Mouse (Mus musculus): Measurements from ENCODE around the gene Cpsf6.

Cpsf6 gene

DNA sequence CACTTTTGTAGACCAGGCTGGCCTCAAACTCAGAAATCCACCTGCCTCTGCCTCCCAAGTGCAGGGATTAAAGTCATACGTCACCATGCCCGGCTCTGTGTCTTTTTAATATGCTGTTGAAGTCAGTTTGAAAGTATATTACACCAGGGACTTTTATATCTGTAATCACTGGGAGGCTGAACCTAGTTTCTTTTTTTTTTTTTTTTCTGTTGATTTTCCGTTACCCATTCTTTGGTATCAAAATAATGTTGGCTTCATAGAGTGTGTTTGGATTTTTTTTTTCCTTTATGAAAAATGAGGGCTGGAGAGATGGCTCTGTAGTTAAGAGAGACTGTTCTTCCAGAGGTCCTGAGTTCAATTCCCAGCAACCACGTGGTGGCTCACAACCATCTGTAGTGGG lies 5.6 kb upstream of the Cpsf6 start:
- in situ Hi-C loops (cut with MboI) = no loop called here

DNA sequence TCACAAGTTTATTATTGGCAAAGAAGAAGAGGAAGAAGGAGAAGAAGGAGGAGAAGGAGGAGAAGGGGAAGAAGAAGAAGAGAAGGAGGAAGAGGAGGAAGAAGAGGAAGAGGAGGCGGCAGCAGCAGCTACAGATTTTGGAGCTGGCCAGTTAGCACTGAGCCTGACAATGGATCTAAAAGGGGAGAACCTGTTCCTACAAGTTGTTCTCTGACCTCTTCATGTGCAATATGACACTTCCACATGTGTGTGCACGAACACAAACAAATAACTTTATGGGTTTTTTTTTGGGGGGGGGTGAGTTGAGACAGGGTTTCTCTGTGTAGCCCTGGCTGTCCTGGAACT lies 5.2 kb upstream of the Cpsf6 start:
- in situ Hi-C loops (cut with MboI) = no loop called here

DNA sequence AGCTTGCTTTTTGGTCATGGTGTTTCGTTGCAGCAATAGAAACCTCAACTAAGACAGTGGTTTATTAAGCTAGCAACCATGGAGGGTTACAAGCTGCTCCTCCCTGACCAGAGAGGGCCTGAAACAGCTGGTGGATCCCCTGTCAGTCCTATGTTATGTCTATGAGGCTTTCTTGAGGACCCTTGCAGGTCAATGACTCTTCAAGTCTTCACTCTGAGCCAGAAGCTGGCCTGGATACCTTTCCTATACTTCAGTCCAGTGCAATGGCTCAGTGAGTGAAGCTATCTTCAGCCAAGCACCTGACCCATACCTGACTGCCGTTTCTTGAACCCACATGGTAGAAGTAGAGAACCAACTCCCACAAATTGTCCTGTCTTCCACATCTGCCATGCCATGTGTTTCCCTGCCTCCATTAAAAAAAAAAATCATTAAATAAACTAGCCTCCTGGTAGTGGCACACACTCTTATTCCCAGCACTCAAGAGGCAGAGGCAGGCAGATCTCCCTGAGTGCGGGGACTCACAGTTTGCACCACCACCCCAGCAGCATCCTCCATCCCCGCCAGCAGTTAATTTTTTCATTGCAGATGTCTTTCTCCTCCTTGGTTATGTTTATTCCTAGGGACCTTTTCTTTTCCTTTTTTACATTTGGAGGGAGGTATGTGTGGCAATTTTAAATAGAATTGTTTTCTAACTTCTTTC lies 4.7 kb upstream of the Cpsf6 start:
- in situ Hi-C loops (cut with MboI) = no loop called here

DNA sequence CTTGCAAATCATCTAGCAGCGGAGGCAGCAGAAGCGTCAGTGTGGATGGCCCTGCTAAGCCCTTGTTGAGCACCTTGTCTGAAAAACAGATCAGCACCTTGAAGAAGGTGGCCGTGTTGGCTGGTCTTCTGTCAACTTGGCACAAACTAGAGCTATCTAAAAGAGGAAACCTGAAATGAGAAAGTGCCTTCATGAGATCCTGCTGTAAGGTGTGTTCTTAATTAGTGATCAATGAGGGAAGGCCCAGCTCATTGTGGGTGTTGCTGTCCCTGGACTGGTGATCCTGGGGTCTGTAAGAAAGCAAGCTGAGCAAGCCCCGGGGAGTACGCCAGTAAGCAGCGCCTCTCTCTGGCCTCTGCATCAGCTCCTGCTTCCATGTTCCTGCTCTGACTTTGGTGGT lies 4.1 kb upstream of the Cpsf6 start:
- in situ Hi-C loops (cut with MboI) = no loop called here

DNA sequence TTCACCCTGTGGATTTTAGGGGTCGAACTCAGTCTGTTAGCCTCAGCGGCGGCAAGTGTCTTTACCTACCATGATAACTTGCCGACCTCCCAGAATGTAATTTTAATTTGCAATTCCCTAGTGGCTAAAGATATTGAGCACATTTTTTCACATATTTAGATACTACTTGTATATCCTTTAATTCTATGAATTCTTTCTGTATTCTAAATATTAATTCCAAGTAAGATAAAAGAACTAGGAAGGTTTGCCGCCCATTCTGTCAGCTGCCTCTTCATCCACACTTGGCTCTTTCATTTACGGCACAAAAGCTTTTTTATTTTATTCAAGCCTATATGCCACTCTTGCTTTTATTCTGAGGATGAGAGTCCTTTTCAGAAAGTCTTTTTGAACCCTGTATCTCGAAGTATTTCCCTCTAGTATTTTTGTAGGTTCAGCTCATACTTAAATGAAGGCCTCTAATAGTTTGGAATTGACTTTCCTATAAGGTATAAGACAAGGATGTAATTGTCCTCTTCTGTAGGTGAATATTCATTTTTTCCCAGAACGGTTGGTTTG lies 3.3 kb upstream of the Cpsf6 start:
- in situ Hi-C loops (cut with MboI) = no loop called here

DNA sequence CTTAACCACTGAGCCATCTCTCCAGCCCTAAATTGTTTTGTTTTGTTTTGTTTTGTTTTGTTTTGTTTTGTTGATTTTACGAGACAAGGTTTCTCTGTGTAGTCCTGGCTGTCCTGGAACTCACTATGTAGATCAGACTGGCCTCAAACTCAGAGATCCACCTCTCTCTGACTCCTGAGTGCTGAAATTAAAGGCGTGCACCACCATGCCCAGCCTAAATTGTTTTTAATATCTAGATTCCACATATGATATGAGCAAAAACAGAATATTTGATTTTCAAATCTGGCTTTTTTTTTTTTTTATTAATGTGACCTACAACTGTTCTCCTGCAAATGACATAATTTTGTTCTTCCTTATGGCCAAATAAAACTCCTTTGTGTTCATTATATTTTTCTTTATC lies 2.3 kb upstream of the Cpsf6 start:
- in situ Hi-C loops (cut with MboI) = no loop called here

DNA sequence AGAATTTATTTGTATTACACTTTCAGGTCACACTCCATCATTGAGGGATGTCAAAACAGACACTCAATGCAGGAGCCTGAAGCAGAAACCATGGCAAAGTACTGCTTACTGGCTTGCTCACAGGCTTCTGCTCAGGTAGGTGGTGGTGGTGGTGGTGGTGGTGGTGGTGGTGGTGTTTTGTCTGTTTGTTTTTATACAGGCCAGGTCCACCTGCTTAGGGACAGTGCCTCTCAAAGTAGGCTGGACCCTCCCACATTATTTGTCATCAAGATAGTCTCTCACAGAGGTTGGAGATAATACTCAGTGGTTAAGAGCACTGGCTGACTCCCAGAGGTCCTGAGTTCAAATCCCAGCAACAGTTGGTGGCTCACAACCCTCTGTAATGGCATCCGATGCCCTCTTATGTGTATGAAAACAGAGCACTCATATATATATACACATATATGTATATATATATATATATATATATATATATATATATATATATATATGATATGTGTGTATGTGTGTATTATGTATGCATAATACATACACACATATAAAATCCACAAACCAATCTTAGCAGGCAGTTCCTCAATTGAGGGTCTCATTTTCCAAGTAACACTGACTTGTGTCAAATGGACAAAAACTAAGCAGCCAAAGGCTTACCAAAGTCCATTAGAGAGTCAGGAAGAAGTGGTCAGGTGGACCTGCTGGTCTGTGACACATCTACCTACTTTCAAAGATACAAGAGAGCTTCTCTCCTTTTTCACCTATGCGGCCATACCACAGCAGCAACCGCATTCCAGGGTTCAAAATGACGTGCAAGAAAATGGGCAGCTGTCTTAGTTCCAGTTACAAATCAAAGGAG lies 1.1 kb upstream of the Cpsf6 start:
- in situ Hi-C loops (cut with MboI) = no loop called here

DNA sequence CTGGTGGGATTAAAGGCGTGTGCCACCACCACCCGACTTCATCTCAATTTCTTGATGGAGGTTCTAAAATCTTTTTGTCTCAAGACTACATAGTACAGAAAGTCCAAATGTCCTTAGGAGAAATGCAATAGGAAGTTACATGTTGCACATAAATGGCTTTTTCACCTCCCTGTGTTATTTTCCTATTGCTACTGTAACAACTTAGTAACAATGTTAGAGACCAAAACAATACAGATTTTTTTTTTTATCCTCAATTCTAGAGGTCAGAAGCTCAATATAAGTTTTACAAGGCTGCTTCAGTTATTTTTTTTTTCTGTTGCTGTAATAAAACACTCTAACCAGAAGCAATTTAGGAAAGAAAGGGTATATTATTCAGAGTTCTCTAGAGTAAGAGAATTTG lies 374 bp downstream of the Cpsf6 start:
- in situ Hi-C loops (cut with MboI) = no loop called here

DNA sequence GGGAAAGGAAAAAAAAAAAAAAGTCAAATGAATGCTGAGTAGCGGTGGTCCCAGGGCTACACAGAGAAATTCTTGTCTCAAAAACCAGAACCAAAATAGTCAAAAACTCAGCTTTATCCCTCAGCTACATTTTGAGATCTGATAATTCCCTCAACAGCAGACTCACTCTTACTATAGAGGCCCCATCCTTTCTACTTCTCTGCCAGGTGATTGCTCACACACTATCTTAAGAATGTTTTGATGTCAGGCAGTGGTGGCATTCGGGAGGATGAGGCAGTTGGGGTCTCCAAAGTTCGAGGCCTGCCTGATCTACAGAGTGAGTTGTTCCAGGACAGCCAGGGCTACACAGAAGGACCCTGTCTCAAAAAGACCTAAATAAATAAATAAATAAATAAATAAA lies 1.2 kb downstream of the Cpsf6 start:
- in situ Hi-C loops (cut with MboI) = no loop called here

DNA sequence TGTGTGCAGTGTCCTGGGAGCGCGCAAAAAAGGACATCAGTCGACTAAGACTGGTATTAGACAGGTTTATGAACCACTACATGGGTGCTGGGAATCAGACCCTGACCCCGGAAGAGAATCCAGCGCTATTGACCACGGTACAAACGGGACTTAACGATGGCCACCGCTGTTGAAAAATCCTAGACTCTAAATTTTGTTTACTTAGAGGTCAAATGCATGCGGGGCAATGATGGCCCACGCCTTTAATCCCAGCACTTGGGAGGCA lies 1.6 kb downstream of the Cpsf6 start:
- in situ Hi-C loops (cut with MboI) = no loop called here

DNA sequence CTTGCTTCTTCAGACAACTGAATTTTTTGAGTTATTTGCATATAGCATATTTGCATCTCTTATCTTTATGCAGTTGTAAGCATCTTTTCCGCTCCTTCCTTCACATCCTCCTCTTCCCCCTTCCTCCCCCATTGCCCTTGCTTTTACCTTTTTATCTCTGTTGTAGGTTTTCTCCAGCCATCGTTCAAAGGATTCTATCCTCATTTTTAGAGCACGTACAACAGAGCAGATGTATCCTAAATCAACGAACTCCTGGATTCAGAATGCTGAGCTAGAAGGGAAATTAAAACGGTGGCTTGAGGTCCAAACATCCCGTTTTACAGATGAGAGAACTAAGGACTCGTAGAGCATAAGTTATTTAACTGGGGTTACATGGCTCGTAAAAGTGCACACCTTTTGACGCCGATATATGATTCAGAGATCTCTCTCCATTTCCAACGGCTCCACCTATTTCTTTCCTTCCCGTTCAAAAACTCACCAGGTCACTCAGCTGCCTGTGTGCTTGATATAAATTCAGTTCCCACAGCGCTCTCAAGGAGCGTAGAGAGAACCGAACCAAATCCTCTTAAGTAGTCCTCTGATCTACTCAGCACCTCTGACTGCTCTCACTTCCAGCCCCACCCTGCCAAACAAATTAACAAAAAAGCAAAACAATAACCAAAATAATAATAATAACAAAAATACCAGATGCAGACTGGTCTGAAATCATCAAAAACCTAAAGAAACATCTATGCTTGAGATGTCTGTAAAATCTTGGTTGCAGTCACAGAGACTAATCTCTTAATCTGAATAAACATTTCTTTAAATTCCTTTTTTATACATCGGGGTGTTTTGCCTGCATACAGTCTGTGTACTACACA lies 2.2 kb downstream of the Cpsf6 start:
- in situ Hi-C loops (cut with MboI) = no loop called here

DNA sequence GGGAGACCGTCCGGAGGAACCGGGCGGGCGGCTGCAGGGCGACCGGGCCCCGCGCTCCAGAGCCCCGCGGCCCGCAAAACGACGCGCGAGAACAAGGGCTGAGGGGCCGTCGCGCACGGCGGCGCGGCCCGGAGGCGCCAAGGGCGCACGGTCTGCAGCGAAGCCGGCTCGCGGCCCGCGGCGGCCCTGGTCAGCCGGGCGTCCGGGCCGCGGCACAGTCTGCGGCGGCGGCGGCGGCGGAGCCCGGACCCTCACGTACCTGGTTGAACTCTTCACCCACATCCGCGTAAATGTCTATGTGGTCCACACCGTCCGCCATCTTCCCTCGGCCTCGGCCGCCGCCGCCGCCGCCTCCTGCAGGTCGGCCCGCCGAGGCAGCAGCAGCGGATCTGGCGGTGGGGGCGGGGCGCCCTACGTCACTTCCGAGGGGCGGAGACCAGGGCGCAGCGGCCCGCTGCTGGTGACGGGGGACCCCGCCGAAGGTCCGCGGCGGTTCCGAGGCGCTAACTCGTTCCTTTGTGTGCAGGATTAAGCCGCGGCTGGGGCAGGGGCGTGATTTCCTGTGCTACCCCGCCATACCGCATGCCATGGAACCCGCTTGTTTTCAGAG lies 3.1 kb downstream of the Cpsf6 start:
- in situ Hi-C loops (cut with MboI) = no loop called here

DNA sequence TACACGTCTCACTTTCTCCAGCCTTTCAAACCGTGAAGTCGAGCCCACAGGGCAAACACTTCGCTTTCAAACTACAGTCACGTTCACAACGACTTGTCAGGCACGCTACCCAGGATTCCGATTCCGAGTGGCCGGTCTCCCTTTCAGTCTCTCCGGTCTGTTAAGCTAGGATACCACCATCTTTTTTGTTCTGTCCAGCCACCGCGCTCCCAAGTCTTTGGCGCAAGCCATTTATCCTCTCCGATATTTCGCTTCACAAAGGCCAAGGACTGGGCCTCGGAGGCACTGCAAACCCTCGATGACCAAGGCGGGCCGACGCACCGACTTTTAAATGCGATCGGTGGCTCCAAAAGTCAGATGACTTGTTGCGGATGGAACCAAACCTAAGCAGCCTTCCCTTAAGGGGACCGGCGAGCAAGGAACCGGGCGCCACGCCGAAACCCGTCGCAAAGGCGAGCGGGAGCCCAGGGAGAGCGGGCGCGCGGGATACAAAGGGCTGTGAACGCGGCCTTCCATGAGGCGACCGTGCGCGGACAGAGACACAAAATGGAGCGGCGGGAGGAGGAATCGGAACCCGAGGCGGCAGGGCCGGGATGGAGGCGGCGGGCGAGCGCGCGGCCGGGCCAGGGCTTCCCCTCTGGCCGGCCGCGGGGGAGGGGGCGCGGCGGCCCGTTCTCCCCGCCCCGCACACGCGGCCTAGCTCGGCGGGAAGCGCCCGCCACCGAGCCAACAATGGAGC lies 3.8 kb downstream of the Cpsf6 start:
- in situ Hi-C loops (cut with MboI) = no loop called here

DNA sequence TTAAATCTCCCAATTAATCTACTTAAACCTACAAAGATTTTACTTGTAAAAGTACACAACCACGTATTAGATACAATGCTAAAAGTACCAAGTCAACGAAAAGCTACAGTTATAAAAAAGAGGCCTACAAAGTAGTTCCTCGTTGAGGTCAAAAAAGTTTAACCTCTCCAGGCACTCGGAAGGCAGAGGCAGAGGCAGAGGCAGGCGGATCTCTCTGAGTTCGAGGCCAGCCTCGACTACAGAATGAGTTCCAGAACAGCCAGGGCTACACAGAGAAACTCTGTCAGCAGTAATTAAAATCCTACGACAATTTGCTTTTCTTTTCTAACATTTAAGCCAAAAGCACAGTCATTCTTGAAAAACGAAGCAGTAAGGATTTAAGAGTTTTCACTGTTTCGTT lies 4.7 kb downstream of the Cpsf6 start:
- in situ Hi-C loops (cut with MboI) = no loop called here

DNA sequence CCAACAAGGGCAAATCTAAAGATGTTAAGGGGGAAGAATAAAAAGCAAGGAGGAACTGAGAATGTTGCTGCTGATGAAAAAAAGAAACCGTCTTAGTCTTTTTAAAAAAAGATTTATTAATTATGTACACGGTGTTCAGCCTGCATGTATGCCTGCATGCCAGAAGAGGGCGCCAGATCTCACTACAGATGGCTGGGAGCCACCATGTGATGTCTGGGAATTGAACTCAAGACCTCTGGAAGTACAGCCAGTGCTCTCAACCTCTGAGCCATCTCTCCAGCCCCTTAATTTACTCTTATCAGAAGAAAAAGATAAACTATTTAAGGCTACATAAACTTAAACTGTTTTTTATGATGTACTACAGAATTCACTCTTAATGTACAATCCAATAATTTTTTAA lies 16.7 kb downstream of the Cpsf6 start:
- in situ Hi-C loops (cut with MboI) = no loop called here

DNA sequence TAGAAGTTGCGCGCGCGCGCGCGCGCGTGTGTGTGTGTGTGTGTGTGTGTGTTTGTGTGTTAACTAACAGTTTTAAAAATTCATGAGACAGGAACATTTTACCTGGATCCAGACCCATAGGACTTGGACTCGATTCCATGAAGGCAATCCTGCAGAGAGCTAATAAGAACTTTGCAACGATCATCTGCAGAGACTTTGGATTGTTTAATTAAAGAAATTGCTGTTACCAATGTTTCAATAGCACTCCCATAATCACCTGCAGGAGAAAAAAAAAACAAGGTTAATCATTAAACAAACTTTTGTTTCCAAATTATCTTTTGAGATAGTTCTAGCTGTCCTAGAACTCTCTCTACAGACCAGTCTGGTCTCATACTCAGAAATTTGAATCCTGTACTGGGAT lies 20.9 kb downstream of the Cpsf6 start:
- in situ Hi-C loops (cut with MboI) = no loop called here

DNA sequence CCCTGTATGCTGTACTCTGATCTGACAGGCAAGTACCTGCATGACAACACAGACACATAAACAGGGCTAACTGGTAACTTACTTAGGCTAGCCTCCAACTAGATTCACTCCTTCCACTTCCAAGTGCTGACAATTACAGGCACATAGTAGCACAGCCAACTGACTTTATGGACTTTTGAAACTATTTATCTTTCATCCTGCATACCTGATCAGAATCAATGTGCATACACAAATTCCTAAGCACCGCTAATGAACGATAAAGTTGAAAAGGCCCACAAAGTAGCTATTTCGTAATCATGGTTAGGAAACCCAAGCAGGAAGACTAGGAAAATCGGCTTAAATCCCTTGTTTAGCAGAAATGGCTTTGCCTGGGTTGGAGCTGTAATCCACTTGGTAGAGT lies 36.8 kb downstream of the Cpsf6 start:
- in situ Hi-C loops (cut with MboI) = no loop called here

DNA sequence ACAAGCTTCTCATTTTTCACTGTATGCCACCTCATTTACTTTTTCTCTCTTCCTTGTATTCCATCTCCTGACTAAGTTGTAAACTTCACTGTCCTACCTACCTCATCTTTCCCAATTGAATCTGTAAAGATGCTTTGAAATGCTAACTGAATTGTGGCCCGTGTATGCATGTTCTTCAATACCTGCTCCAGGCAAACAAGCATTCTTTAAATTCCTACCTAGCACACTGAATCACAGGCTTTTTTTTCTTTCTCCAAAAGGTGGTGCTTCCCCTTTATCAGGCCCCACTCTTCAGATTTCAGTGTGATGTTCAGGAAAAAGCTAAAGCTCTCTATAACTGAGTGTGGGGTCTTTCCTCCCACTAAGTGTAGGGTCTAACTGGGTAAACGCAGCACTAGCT lies 37.4 kb downstream of the Cpsf6 start:
- in situ Hi-C loops (cut with MboI) = no loop called here

DNA sequence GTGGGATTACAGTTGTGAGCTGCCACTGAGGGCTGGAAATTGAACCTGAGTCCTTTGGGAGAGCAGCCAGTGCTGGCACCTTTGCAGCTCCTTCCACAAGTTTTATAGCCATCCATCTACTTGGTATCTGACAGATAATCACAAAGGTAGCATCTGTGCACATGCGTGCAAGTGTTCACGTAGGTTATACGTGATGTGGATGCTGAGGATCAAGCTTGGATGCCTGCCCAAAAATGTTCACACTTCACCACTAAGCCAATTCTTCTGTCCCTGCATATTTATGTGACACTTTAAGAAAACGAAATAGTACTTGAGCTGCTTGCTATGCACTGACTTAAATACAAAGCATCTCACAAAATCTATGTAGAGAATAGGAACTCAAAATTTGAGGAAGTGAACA lies 38.8 kb downstream of the Cpsf6 start:
- in situ Hi-C loops (cut with MboI) = no loop called here

DNA sequence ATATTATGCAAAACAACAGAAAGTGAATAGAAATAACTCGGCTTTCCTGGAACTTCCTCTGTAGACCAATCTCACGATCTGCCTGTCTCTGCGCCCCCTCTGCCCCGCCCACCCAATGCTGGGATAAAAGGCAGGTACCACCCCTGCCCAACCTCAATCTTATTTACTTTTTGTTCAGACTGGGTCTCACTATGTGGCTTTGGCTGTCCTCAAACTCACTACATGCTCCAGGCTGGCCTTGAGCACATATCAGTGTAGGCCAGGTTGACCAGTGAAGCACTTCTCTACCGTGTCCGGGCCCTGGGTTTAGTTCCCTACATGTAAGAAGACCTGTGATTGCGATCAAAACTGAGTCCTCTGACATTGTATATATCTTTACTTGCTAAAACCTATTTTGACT lies 40.6 kb downstream of the Cpsf6 start:
- in situ Hi-C loops (cut with MboI) = loop anchor here (10.0 kb wide), 1 partner anchor 64 kb away; no protein-coding TSS in a partner anchor

DNA sequence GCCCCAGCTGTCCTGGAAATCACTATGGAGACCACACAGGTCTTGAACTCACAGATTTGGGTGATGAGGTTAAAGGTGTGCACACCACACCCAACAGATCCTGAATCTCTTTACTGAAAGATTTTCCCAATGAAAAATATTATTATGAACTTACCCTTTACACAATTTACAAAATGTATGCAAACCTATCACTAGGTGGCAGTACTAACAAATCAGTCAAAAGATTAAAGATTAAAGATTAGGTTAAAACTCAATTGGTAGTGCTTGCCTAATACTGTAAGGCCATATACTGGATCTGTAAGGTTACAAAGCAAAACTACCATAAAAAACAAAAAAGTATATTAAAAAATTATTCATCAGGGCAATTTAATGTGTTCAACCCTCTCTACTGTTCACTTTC lies 41.9 kb downstream of the Cpsf6 start:
- in situ Hi-C loops (cut with MboI) = loop anchor here (10.0 kb wide), 1 partner anchor 63 kb away; no protein-coding TSS in a partner anchor
